Mouse (Mus musculus) intestine, embryonic 14.5 days (tissue): ENCODE results near the gene Ehd2. TPM values are rescaled to one million over a fixed set of nuclear protein-coding genes. Genes with fewer than 3 reads are reported as not detected.

ENCODE experiments used
- ATAC-seq: fragments of 200-750 bp; cut with Nextera tagmentation; replicated peaks from 2 replicates; pipeline ENCODE4 v1.8.0; 2017; ENCODE audit warnings: low read depth, moderate number of reproducible peaks, moderate TSS enrichment, moderate library complexity; ENCODE audit not compliant: low FRiP score, low TSS enrichment
- DNase-seq: peaks from one replicate; pipeline ENCODE4 v3.0.0-alpha.2; 2018; ENCODE audit warnings: low spot score
- H3K27ac ChIP-seq: fragments of 300-500 bp; sonication (generic); 2 replicates; pipeline ENCODE4 v1.5.1; 2014; ENCODE audit warnings: low read depth, mild to moderate bottlenecking, control low read depth
- H3K27me3 ChIP-seq: fragments of 300-500 bp; sonication (generic); replicated peaks from 2 replicates; pipeline ENCODE4 v1.6.1; 2014; ENCODE audit warnings: low read length, control low read depth; ENCODE audit not compliant: control insufficient read depth, insufficient read depth
- H3K36me3 ChIP-seq: fragments of 300-500 bp; sonication (generic); 2 replicates; pipeline ENCODE4 v1.6.1; 2014; ENCODE audit warnings: low read length, control low read depth; ENCODE audit not compliant: control insufficient read depth, insufficient read depth
- H3K4me1 ChIP-seq: fragments of 300-500 bp; sonication (generic); replicated peaks from 2 replicates; pipeline ENCODE4 v1.6.1; 2014; ENCODE audit warnings: low read length, control low read depth, mixed read lengths; ENCODE audit not compliant: control insufficient read depth, insufficient read depth
- H3K4me2 ChIP-seq: fragments of 300-500 bp; sonication (generic); 2 replicates; pipeline ENCODE4 v1.6.1; 2014; ENCODE audit warnings: low read length
- H3K4me3 ChIP-seq: fragments of 300-500 bp; sonication (generic); 2 replicates; pipeline ENCODE4 v1.5.1; 2014; ENCODE audit warnings: low read depth, low read length, control low read depth, mixed read lengths
- H3K9ac ChIP-seq: fragments of 300-500 bp; sonication (generic); 2 replicates; pipeline ENCODE4 v1.6.1; 2014; ENCODE audit warnings: mild to moderate bottlenecking, low read length
- H3K9me3 ChIP-seq: fragments of 300-500 bp; sonication (generic); 2 replicates; pipeline ENCODE4 v1.6.1; 2016; ENCODE audit warnings: low read length, control low read depth; ENCODE audit not compliant: control insufficient read depth
- WGBS: fragments of 180-500 bp; shearing (Covaris S2); extraction: QIAGEN DNeasy Blood & Tissue Kit; methylation state at CpG from one replicate; pipeline ENCODE4 v1.1.7; 2014; 5-methylcytosine and 5-hydroxymethylcytosine counted together
- polyA plus RNA-seq: library from polyadenylated mRNA; unstranded; fragments of >200 nt; fragmentation: Nextera tagmentation; extraction: Ambion mirVana; gene quantifications from 2 replicates; pipeline ENCODE4 v1.2.1, GENCODE M21; 2014

Ehd2 gene
- polyA plus RNA-seq, 1 experiment from 2014 or later = 38.6 TPM

GRCm38 (mm10) chr7:15945721-15946536, 21.4 kb downstream of the Ehd2 start, which contains the start of gene Nop53:
Nop53 (minus strand) TSS chr7:15946074.
- peaks cover 54% of the 10 kb centered on the region for H3K36me3 ChIP-seq
- DNase-seq (peak; percentile 98), ATAC-seq (peak; percentile 93)
- H3K27me3 ChIP-seq = no peaks in the 10 kb centered on the region
- H3K9me3 ChIP-seq = no peaks in the 10 kb centered on the region
- WGBS = 2% methylated on average over 59 of the region's 59 CpGs
- peak within 1 kb of the TSS; percentile 92 for H3K4me3 ChIP-seq
- H3K27ac ChIP-seq = peak within 1 kb of the TSS; percentile 84
- H3K4me2 ChIP-seq = peak within 1 kb of the TSS; percentile 95
- peaks cover 15% of the 10 kb centered on the region for H3K4me1 ChIP-seq
- H3K9ac ChIP-seq = peak within 1 kb of the TSS; percentile 65

- Histone ChIP-seq H3K4me3 (peak overlapping the region; percentile 92), H3K9me3 (no peaks in the 10 kb centered on the region), H3K27me3 (no peaks in the 10 kb centered on the region), H3K4me2 (peak overlapping the region; percentile 95), H3K27ac (peak overlapping the region; percentile 84; the same call in 1 of the 2 replicates), H3K36me3 (peaks cover 54% of the 10 kb centered on the region), H3K9ac (peak overlapping the region; percentile 65), H3K4me1 (peaks cover 15% of the 10 kb centered on the region)
- DNase-seq (no peak), ATAC-seq (no peak)
- 6% methylated on average over 8 of the region's 8 CpGs for WGBS
Measured at GRCm38 (mm10) chr7:15945211-15945610, 22.2 kb downstream of the Ehd2 start.

GRCm38 (mm10) chr7:15944311-15944710, 23.1 kb downstream of the Ehd2 start:
- H3K27ac ChIP-seq = no peak overlapping the region
- peak overlapping the region; percentile 95; the same call in 1 of the 2 replicates for H3K4me2 ChIP-seq
- no peak for ATAC-seq
- H3K9me3 ChIP-seq = no peaks in the 10 kb centered on the region
- H3K9ac ChIP-seq = no peak overlapping the region
- H3K4me1 ChIP-seq = peaks cover 15% of the 10 kb centered on the region
- peaks cover 55% of the 10 kb centered on the region for H3K36me3 ChIP-seq
- 96% methylated on average over 1 of the region's 1 CpGs for WGBS
- H3K4me3 ChIP-seq = no peak overlapping the region
- DNase-seq = no peak
- H3K27me3 ChIP-seq = no peaks in the 10 kb centered on the region

GRCm38 (mm10) chr7:15938621-15939020, 28.7 kb downstream of the Ehd2 start:
- no peak for DNase-seq
- H3K36me3 ChIP-seq = peaks cover 81% of the 10 kb centered on the region
- H3K4me1 ChIP-seq = no peaks in the 10 kb centered on the region
- no peak overlapping the region for H3K27ac ChIP-seq
- H3K27me3 ChIP-seq = no peaks in the 10 kb centered on the region
- WGBS = 97% methylated on average over 3 of the region's 3 CpGs
- no peak overlapping the region for H3K4me2 ChIP-seq
- no peak for ATAC-seq
- no peaks in the 10 kb centered on the region for H3K9me3 ChIP-seq
- no peak overlapping the region for H3K9ac ChIP-seq
- no peak overlapping the region for H3K4me3 ChIP-seq

GRCm38 (mm10) chr7:15937491-15937890, 29.9 kb downstream of the Ehd2 start:
- no peaks in the 10 kb centered on the region for H3K4me1 ChIP-seq
- no peak for ATAC-seq
- no peak overlapping the region for H3K9ac ChIP-seq
- WGBS = 83% methylated on average over 5 of the region's 5 CpGs
- H3K27me3 ChIP-seq = no peaks in the 10 kb centered on the region
- H3K27ac ChIP-seq = no peak overlapping the region
- no peaks in the 10 kb centered on the region for H3K9me3 ChIP-seq
- no peak for DNase-seq
- H3K4me3 ChIP-seq = no peak overlapping the region
- peaks cover 70% of the 10 kb centered on the region for H3K36me3 ChIP-seq
- no peak overlapping the region for H3K4me2 ChIP-seq

GRCm38 (mm10) chr7:15933437-15934359, 33.7 kb downstream of the Ehd2 start:
- H3K27me3 ChIP-seq = no peaks in the 10 kb centered on the region
- ATAC-seq = no peak
- no peak overlapping the region for H3K27ac ChIP-seq
- H3K9ac ChIP-seq = no peak overlapping the region
- DNase-seq = no peak
- no peak overlapping the region for H3K4me2 ChIP-seq
- H3K9me3 ChIP-seq = no peaks in the 10 kb centered on the region
- H3K4me1 ChIP-seq = no peaks in the 10 kb centered on the region
- H3K36me3 ChIP-seq = peaks cover 32% of the 10 kb centered on the region
- WGBS = 51% methylated on average over 16 of the region's 16 CpGs
- H3K4me3 ChIP-seq = no peak overlapping the region

GRCm38 (mm10) chr7:15931635-15932034, 35.7 kb downstream of the Ehd2 start:
- no peak overlapping the region for H3K9ac ChIP-seq
- DNase-seq = no peak
- no peaks in the 10 kb centered on the region for H3K4me1 ChIP-seq
- no peak for ATAC-seq
- H3K36me3 ChIP-seq = peaks cover 12% of the 10 kb centered on the region
- no peak overlapping the region for H3K4me3 ChIP-seq
- H3K27ac ChIP-seq = no peak overlapping the region
- WGBS = 72% methylated on average over 3 of the region's 3 CpGs
- H3K9me3 ChIP-seq = no peaks in the 10 kb centered on the region
- no peaks in the 10 kb centered on the region for H3K27me3 ChIP-seq
- H3K4me2 ChIP-seq = no peak overlapping the region

- no peaks in the 10 kb centered on the region for H3K9me3 ChIP-seq
- H3K4me2 ChIP-seq = no peak overlapping the region
- no peak overlapping the region for H3K27ac ChIP-seq
- no peak for DNase-seq
- H3K9ac ChIP-seq = no peak overlapping the region
- 64% methylated on average over 2 of the region's 2 CpGs for WGBS
- peaks cover 2% of the 10 kb centered on the region; the same call in 1 of the 2 replicates for H3K36me3 ChIP-seq
- no peak overlapping the region for H3K4me3 ChIP-seq
- no peaks in the 10 kb centered on the region for H3K27me3 ChIP-seq
- H3K4me1 ChIP-seq = no peaks in the 10 kb centered on the region
- no peak for ATAC-seq
Measured at GRCm38 (mm10) chr7:15930543-15930942, 36.8 kb downstream of the Ehd2 start.
